Mouse (Mus musculus) kidney, postnatal 14 days (tissue): ENCODE measurements around the gene Pakap.
"Not testable (repeated sequence)": the region's sequence is repeated elsewhere in the genome, so short reads cannot be mapped to it uniquely, and the experiment has no call there.

Experiments
- DNase-seq: peaks from one replicate; pipeline ENCODE4 v3.0.0; 2022; ENCODE audit warnings: mixed read lengths

The Pakap gene

GRCm38 (mm10) chr4:57888978-57889377, 321.0 kb downstream of the Pakap start:
- not testable (repeated sequence) for DNase-seq

- DNase-seq = no peak
Observed at GRCm38 (mm10) chr4:57889773-57890172, 321.8 kb downstream of the Pakap start.

- no peak for DNase-seq
Observed at GRCm38 (mm10) chr4:57892001-57892586, 324.1 kb downstream of the Pakap start.

GRCm38 (mm10) chr4:57895140-57895539, 327.2 kb downstream of the Pakap start:
- no peak for DNase-seq

GRCm38 (mm10) chr4:57895902-57896301, 327.9 kb downstream of the Pakap start:
- no peak for DNase-seq

- no peak for DNase-seq
Observed at GRCm38 (mm10) chr4:57896631-57897030, 328.7 kb downstream of the Pakap start.

- peak; percentile 52 for DNase-seq
Observed at GRCm38 (mm10) chr4:57901210-57901609, 333.2 kb downstream of the Pakap start.

- no peak for DNase-seq
Observed at GRCm38 (mm10) chr4:57902619-57903018, 334.6 kb downstream of the Pakap start.

GRCm38 (mm10) chr4:57904211-57904610, 336.2 kb downstream of the Pakap start:
- peak; percentile 73 for DNase-seq

- peak; percentile 74 for DNase-seq
Observed at GRCm38 (mm10) chr4:57904638-57905037, 336.7 kb downstream of the Pakap start.

GRCm38 (mm10) chr4:57906708-57907107, 338.7 kb downstream of the Pakap start:
- no peak for DNase-seq

GRCm38 (mm10) chr4:57908860-57909259, 340.9 kb downstream of the Pakap start:
- no peak for DNase-seq

GRCm38 (mm10) chr4:57913021-57913420, 345.0 kb downstream of the Pakap start:
- DNase-seq = no peak

GRCm38 (mm10) chr4:57914193-57915190, 346.5 kb downstream of the Pakap start:
- no peak for DNase-seq

GRCm38 (mm10) chr4:57915216-57915965, 347.4 kb downstream of the Pakap start:
- peak; percentile 83 for DNase-seq

GRCm38 (mm10) chr4:57916201-57916661, 348.3 kb downstream of the Pakap start, which contains the start of gene D630039A03Rik:
D630039A03Rik (minus strand) TSS chr4:57916297.
- DNase-seq = peak; percentile 77

GRCm38 (mm10) chr4:57916711-57917110, 348.7 kb downstream of the Pakap start:
- DNase-seq = no peak

GRCm38 (mm10) chr4:57919494-57920423, 351.8 kb downstream of the Pakap start:
- DNase-seq = no peak

- no peak for DNase-seq
Observed at GRCm38 (mm10) chr4:57920522-57920921, 352.5 kb downstream of the Pakap start.

- no peak for DNase-seq
Observed at GRCm38 (mm10) chr4:57922171-57922570, 354.2 kb downstream of the Pakap start.

GRCm38 (mm10) chr4:57924556-57925071, 356.6 kb downstream of the Pakap start:
- no peak for DNase-seq
